Mouse (Mus musculus) limb, embryonic 13.5 days (tissue): ENCODE measurements around the gene Tmem108. TPM values are rescaled to one million over a fixed set of nuclear protein-coding genes. Genes with fewer than 3 reads are reported as not detected.

Experiments used
- ATAC-seq: fragments of 200-750 bp; cut with Nextera tagmentation; 2 replicates; pipeline ENCODE4 v1.8.0; 2017; ENCODE audit warnings: low read depth, moderate number of reproducible peaks, moderate TSS enrichment; ENCODE audit not compliant: low FRiP score
- H3K27ac ChIP-seq: fragments of 300-500 bp; sonication (generic); 2 replicates; pipeline ENCODE4 v1.5.1; 2015; ENCODE audit warnings: inconsistent platforms, mild to moderate bottlenecking, moderate library complexity
- H3K27me3 ChIP-seq: fragments of 300-500 bp; sonication (generic); 2 replicates; pipeline ENCODE4 v1.6.1; 2015; ENCODE audit warnings: mild to moderate bottlenecking, inconsistent platforms
- H3K36me3 ChIP-seq: fragments of 300-500 bp; sonication (generic); 2 replicates; pipeline ENCODE4 v1.6.1; 2015; ENCODE audit warnings: inconsistent platforms, mild to moderate bottlenecking, moderate library complexity
- H3K4me1 ChIP-seq: fragments of 300-500 bp; sonication (generic); 2 replicates; pipeline ENCODE4 v1.6.1; 2015; ENCODE audit warnings: inconsistent platforms
- H3K4me2 ChIP-seq: fragments of 300-500 bp; sonication (generic); replicated peaks from 2 replicates; pipeline ENCODE4 v1.6.1; 2015; ENCODE audit warnings: inconsistent platforms, mild to moderate bottlenecking, moderate library complexity
- H3K4me3 ChIP-seq: fragments of 300-500 bp; sonication (generic); 2 replicates; pipeline ENCODE4 v1.5.1; 2015; ENCODE audit warnings: moderate library complexity, mild to moderate bottlenecking, inconsistent platforms
- H3K9ac ChIP-seq: fragments of 300-500 bp; sonication (generic); 2 replicates; pipeline ENCODE4 v1.6.1; 2015; ENCODE audit warnings: mild to moderate bottlenecking, inconsistent platforms
- H3K9me3 ChIP-seq: fragments of 300-500 bp; sonication (generic); 2 replicates; pipeline ENCODE4 v1.6.1; 2016; ENCODE audit warnings: inconsistent platforms
- WGBS: fragments of 180-500 bp; shearing (Covaris S2); methylation state at CpG from one replicate; pipeline ENCODE4 v1.1.7; 2015; 5-methylcytosine and 5-hydroxymethylcytosine counted together
- polyA plus RNA-seq: library from polyadenylated mRNA; unstranded; fragments of >200 nt; fragmentation: Nextera tagmentation; extraction: Ambion mirVana; gene quantifications from 2 replicates; pipeline ENCODE4 v1.2.1, GENCODE M21; 2015

Tmem108 gene
- 14.2 and 14.6 TPM in 2 replicates for polyA plus RNA-seq

GRCm38 (mm10) chr9:103761647-103762084 lies at the start of gene Tmem108:
Tmem108 (minus strand) TSS chr9:103761837.
- Histone ChIP-seq H3K4me1 (peaks cover 11% of the 10 kb centered on the region), H3K27ac (no peak within 1 kb of the TSS), H3K36me3 (no peaks in the 10 kb centered on the region), H3K27me3 (peaks cover 28% of the 10 kb centered on the region), H3K4me2 (peak within 1 kb of the TSS; percentile 97), H3K9me3 (no peaks in the 10 kb centered on the region), H3K4me3 (peak within 1 kb of the TSS; percentile 68), H3K9ac (peak within 1 kb of the TSS; percentile 76)
- under 1% methylated on average over 36 of the region's 51 CpGs for WGBS
- ATAC-seq: peak; percentile 97

GRCm38 (mm10) chr9:103789029-103789428 lies 27.4 kb upstream of the Tmem108 start:
- no peak overlapping the region for H3K9ac ChIP-seq
- WGBS: 81% methylated on average over 1 of the region's 1 CpGs
- no peak overlapping the region for H3K4me3 ChIP-seq
- H3K36me3 ChIP-seq: no peaks in the 10 kb centered on the region
- H3K4me2 ChIP-seq: no peak overlapping the region
- H3K9me3 ChIP-seq: no peaks in the 10 kb centered on the region
- no peaks in the 10 kb centered on the region for H3K4me1 ChIP-seq
- no peak overlapping the region for H3K27ac ChIP-seq
- no peak for ATAC-seq
- H3K27me3 ChIP-seq: no peaks in the 10 kb centered on the region

- Histone ChIP-seq H3K4me2 (no peak overlapping the region), H3K27me3 (no peaks in the 10 kb centered on the region), H3K27ac (no peak overlapping the region), H3K4me3 (no peak overlapping the region), H3K9me3 (no peaks in the 10 kb centered on the region), H3K4me1 (peaks cover 2% of the 10 kb centered on the region; the same call in 1 of the 2 replicates), H3K36me3 (no peaks in the 10 kb centered on the region), H3K9ac (no peak overlapping the region)
- WGBS: 90% methylated on average over 4 of the region's 4 CpGs
- ATAC-seq: no peak
Measured at GRCm38 (mm10) chr9:103784156-103784555, 22.5 kb upstream of the Tmem108 start.

GRCm38 (mm10) chr9:103783276-103783675 lies 21.6 kb upstream of the Tmem108 start:
- Histone ChIP-seq H3K9me3 (no peaks in the 10 kb centered on the region), H3K4me3 (no peak overlapping the region), H3K9ac (no peak overlapping the region), H3K27ac (no peak overlapping the region), H3K27me3 (no peaks in the 10 kb centered on the region), H3K4me1 (peaks cover 2% of the 10 kb centered on the region; the same call in 1 of the 2 replicates), H3K36me3 (no peaks in the 10 kb centered on the region), H3K4me2 (no peak overlapping the region)
- no peak for ATAC-seq
- WGBS: 57% methylated on average over 16 of the region's 16 CpGs

GRCm38 (mm10) chr9:103782306-103782705 lies 20.7 kb upstream of the Tmem108 start:
- H3K27me3 ChIP-seq: no peaks in the 10 kb centered on the region
- WGBS: 78% methylated on average over 7 of the region's 7 CpGs
- no peak overlapping the region for H3K4me3 ChIP-seq
- no peak overlapping the region for H3K4me2 ChIP-seq
- peaks cover 2% of the 10 kb centered on the region; the same call in 1 of the 2 replicates for H3K4me1 ChIP-seq
- H3K9me3 ChIP-seq: no peaks in the 10 kb centered on the region
- H3K36me3 ChIP-seq: no peaks in the 10 kb centered on the region
- no peak for ATAC-seq
- H3K9ac ChIP-seq: no peak overlapping the region
- no peak overlapping the region for H3K27ac ChIP-seq

- ATAC-seq: no peak
- H3K27me3 ChIP-seq: no peaks in the 10 kb centered on the region
- H3K4me1 ChIP-seq: peaks cover 2% of the 10 kb centered on the region; the same call in 1 of the 2 replicates
- H3K4me2 ChIP-seq: no peak overlapping the region
- no peak overlapping the region for H3K9ac ChIP-seq
- no peaks in the 10 kb centered on the region for H3K9me3 ChIP-seq
- H3K27ac ChIP-seq: no peak overlapping the region
- no peak overlapping the region for H3K4me3 ChIP-seq
- no peaks in the 10 kb centered on the region for H3K36me3 ChIP-seq
- WGBS: 79% methylated on average over 7 of the region's 7 CpGs
Measured at GRCm38 (mm10) chr9:103781407-103781806, 19.8 kb upstream of the Tmem108 start.

- H3K4me1 ChIP-seq: peaks cover 2% of the 10 kb centered on the region; the same call in 1 of the 2 replicates
- H3K36me3 ChIP-seq: no peaks in the 10 kb centered on the region
- no peak overlapping the region for H3K27ac ChIP-seq
- WGBS: 86% methylated on average over 4 of the region's 4 CpGs
- no peak overlapping the region for H3K4me3 ChIP-seq
- H3K4me2 ChIP-seq: no peak overlapping the region
- H3K9ac ChIP-seq: no peak overlapping the region
- ATAC-seq: no peak
- H3K9me3 ChIP-seq: no peaks in the 10 kb centered on the region
- H3K27me3 ChIP-seq: no peaks in the 10 kb centered on the region
Measured at GRCm38 (mm10) chr9:103780598-103780997, 19.0 kb upstream of the Tmem108 start.

- Histone ChIP-seq H3K9me3 (no peaks in the 10 kb centered on the region), H3K27ac (no peak overlapping the region), H3K4me2 (no peak overlapping the region), H3K9ac (no peak overlapping the region), H3K4me3 (no peak overlapping the region), H3K4me1 (no peaks in the 10 kb centered on the region), H3K27me3 (no peaks in the 10 kb centered on the region), H3K36me3 (no peaks in the 10 kb centered on the region)
- ATAC-seq: no peak
- 57% methylated on average over 1 of the region's 1 CpGs for WGBS
Measured at GRCm38 (mm10) chr9:103778185-103778584, 16.5 kb upstream of the Tmem108 start.

- H3K9ac ChIP-seq: peak overlapping the region; percentile 76
- WGBS: under 1% methylated on average over 30 of the region's 30 CpGs
- peak; percentile 19 for ATAC-seq
- H3K27me3 ChIP-seq: peaks cover 28% of the 10 kb centered on the region
- peak overlapping the region; percentile 68 for H3K4me3 ChIP-seq
- H3K9me3 ChIP-seq: no peaks in the 10 kb centered on the region
- H3K27ac ChIP-seq: no peak overlapping the region
- H3K36me3 ChIP-seq: no peaks in the 10 kb centered on the region
- peak overlapping the region; percentile 97 for H3K4me2 ChIP-seq
- peaks cover 11% of the 10 kb centered on the region for H3K4me1 ChIP-seq
Measured at GRCm38 (mm10) chr9:103761151-103761571, 476 bp downstream of the Tmem108 start.

- Histone ChIP-seq H3K9me3 (no peaks in the 10 kb centered on the region), H3K4me3 (peak overlapping the region; percentile 68), H3K36me3 (no peaks in the 10 kb centered on the region), H3K4me2 (peak overlapping the region; percentile 97), H3K4me1 (peaks cover 11% of the 10 kb centered on the region), H3K27me3 (peaks cover 28% of the 10 kb centered on the region), H3K27ac (no peak overlapping the region), H3K9ac (no peak overlapping the region)
- no peak for ATAC-seq
- 22% methylated on average over 8 of the region's 8 CpGs for WGBS
Measured at GRCm38 (mm10) chr9:103760356-103760755, 1.3 kb downstream of the Tmem108 start.

GRCm38 (mm10) chr9:103759829-103760228 lies 1.8 kb downstream of the Tmem108 start:
- Histone ChIP-seq H3K27me3 (peaks cover 28% of the 10 kb centered on the region), H3K9ac (no peak overlapping the region), H3K9me3 (no peaks in the 10 kb centered on the region), H3K4me1 (peaks cover 11% of the 10 kb centered on the region), H3K4me2 (0 out of 2 replicates have a peak overlapping the region, but pooled peaks have one; percentile 7), H3K36me3 (no peaks in the 10 kb centered on the region), H3K4me3 (no peak overlapping the region), H3K27ac (no peak overlapping the region)
- no peak for ATAC-seq
- 54% methylated on average over 9 of the region's 9 CpGs for WGBS

- H3K4me2 ChIP-seq: peak overlapping the region; percentile 33
Measured at GRCm38 (mm10) chr9:103758930-103759695, 2.5 kb downstream of the Tmem108 start.

More at GRCm38 (mm10) chr9:103758930-103759695, 2.5 kb downstream of the Tmem108 start:
- 23% methylated on average over 20 of the region's 20 CpGs for WGBS
- no peak for ATAC-seq
- H3K27ac ChIP-seq: no peak overlapping the region
- no peak overlapping the region for H3K4me3 ChIP-seq
- H3K9ac ChIP-seq: no peak overlapping the region
- H3K27me3 ChIP-seq: peaks cover 28% of the 10 kb centered on the region
- peaks cover 11% of the 10 kb centered on the region for H3K4me1 ChIP-seq
- no peaks in the 10 kb centered on the region for H3K9me3 ChIP-seq
- no peaks in the 10 kb centered on the region for H3K36me3 ChIP-seq
